Mouse (Mus musculus): ENCODE measurements around the gene Myo6.

DNA sequence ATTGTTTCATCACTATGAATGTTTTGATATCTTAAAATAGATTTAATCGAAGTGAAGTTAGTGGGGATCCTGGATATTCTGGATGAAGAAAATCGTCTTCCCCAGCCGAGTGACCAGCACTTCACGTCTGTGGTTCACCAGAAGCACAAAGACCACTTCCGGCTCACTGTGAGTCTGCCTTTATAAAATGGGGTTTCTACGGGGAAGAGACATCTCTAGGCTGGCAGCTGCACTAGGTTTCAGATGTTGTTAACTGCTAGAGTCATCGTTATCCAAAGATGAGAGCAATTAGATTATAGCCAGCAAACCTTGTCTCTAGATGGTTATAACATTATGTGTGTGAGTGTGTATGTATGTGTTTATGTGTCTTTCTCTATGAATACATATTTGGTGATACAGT lies 101.3 kb downstream of the Myo6 start:
- no peak for TF ChIP-seq CTCF (IDR thresholded peaks at IDR 0.05; ENCODE audit: low read depth)
- TF ChIP-seq EP300 (IDR thresholded peaks at IDR 0.05; ENCODE audit: low read depth), result no peak

All from liver, embryonic 14.5 days (tissue).